Mouse (Mus musculus): ENCODE results near the gene Zglp1.
"Not testable (repeated sequence)": the region's sequence is repeated elsewhere in the genome, so short reads cannot be mapped to it uniquely, and the experiment has no call there.

Zglp1 gene

GRCm38 (mm10) chr9:21072641-21073040 is 5.7 kb upstream of the Zglp1 start:
- no peak for DNase-seq (ENCODE audit: low spot score)

DNA sequence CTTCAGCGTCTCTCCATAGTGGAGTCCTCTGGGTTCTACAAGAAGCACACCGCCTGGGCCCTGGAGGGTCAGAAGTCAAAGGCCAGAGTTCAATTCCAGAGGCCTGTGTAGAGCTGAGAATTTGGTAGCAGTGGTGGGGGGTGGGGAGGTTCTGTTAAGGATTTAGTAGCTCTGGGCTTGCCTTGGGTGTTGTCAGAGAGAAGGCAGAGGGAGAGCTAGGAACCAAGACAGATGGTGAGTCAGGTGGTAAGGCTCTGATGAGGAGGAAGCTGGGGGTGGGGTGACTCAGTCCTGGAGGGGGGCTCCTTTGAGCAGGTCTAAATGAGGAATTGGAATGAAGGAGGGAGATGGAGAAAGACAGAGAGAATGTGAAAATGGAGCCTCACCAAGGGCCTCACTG is 4.0 kb downstream of the Zglp1 start:
- peak; percentile 68 for DNase-seq (ENCODE audit: low spot score)

DNA sequence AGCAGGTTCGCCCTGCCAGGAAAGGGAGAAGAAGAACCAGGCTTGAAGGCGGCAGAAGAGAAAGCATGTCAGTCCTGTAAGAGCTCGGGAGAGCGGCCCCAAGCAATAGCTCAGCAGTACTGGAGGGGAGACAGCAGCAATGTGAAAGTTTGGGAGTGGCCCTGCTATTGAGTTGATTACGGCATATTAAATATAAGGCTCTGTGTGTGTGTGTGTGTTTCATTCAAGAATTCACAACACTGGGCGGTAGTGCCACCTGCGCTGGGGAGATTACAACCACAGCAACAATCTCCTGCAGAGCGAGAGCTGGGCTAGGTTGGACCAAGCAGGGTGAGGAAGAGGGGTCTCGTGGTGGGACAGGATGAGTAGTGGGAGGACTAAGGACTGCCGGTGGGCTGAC is 15.3 kb downstream of the Zglp1 start:
- DNase-seq (ENCODE audit: low spot score), result no peak

DNA sequence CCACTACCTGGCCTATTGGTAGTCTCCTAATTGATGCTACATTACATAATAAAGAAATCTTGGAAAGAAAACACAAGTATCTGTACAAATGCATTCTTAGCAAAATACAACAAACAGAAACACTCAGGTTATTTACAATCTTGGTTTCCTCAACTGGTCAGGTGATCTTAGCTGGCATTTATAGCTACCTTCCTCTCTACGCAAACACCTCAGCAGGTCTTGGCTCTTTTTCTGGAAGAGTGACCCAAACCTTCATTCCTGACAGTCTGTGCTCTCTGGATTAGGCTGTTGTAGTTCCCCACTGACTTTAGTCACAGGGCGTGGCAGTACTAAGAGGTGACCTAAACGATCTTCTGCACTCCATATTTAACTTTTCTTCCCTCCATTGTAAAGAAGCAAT is 21.7 kb downstream of the Zglp1 start:
- DNase-seq (ENCODE audit: low spot score), result no peak

DNA sequence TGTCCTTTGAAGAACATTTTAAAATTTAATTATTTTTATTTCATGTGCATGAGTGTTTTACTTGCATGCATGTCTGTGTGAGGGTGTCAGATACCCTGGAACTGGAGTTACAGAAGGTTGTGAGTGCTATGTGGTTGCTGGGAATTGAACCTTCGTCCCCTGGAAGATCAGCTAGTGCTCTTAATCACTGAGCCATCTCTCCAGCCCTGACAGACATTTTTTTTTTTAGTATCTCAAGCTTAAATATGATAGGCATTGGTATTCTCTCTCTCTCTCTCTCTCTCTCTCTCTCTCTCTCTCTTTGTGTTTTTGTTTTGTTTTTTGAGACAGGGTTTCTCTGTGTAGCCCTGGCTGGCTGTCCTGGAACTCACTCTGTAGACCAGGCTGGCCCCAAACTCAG is 22.1 kb downstream of the Zglp1 start:
- DNase-seq (ENCODE audit: low spot score), result not testable (repeated sequence)

DNA sequence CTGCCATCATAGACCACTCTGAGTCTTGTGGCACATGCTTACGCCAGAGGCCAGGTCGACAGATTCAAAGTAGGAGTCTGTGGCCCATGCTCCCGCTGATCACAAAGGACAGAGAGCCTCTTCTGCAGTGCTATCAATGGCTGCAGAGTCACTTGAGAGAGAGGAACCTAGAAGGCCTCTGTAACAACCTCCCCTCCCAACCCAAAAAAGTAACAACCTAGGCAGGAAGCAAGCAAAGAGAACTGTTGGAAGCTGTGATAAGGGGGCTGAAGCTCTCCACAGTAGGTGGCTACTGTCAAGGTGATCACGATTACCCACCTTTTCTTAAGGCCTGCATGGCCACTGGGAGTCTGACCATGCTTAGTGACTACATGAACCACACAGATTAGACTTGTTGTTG is 23.3 kb downstream of the Zglp1 start:
- DNase-seq (ENCODE audit: low spot score), result no peak

DNA sequence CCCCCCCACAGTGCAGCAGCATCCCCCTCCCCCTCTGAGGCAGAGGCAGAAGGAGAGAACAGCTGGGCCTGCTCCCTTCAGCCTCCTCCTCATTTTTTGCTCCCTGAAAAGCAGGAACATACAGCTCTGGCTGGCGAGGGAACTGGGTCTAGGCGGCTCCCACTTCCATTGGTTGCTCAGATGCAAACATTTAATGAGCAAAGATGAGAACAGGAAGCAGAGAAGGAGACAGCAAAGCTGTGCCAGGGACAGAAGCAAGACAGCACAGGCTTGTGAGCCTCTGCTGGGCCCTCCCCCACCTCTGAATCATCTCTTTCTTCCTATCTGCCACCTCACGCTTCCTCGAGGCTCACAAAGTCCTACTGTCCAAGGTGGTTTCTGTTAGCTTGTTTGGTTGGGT is 25.6 kb downstream of the Zglp1 start:
- DNase-seq (ENCODE audit: low spot score), result no peak

- DNase-seq (ENCODE audit: low spot score), result no peak
Observed at GRCm38 (mm10) chr9:21039779-21040178, 27.1 kb downstream of the Zglp1 start.

GRCm38 (mm10) chr9:21037481-21037891 is 29.4 kb downstream of the Zglp1 start:
- DNase-seq (ENCODE audit: low spot score), result no peak

GRCm38 (mm10) chr9:21036666-21037065 is 30.2 kb downstream of the Zglp1 start:
- no peak for DNase-seq (ENCODE audit: low spot score)

DNA sequence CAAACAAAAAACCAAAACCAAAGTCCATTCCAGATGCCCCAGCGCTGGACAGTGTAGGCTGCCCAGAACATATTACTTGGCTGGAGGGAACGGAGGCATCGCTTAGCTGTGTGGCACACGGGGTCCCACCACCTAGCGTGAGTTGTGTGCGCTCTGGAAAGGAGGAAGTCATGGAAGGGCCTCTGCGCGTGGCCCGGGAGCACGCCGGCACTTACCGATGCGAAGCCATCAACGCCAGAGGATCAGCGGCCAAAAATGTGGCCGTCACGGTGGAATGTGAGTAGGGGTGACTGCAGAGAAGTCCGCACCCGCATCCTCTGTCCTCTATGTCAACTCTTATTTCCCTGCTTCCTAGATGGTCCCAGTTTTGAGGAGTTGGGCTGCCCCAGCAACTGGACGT is 30.7 kb downstream of the Zglp1 start:
- no peak for DNase-seq (ENCODE audit: low spot score)

DNA sequence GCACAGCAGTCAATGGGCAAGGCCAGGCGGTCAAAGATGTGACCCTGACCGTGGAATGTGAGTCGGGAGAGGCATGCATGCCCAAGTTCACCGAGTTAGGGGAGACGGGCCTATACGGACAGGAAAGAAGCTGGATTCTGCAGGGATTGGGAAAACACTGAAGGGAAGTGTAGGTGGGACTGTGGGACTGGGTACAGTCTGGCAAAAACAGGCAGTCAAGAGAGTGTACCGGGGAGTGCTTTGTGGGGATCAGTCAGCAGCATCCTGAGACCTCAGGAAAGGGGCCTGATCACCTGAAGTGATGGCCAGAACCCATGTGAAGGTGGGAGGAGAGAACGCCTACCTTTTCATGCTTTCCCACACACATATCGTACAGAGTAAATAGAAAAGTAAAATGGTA is 31.3 kb downstream of the Zglp1 start:
- DNase-seq (ENCODE audit: low spot score), result no peak

DNA sequence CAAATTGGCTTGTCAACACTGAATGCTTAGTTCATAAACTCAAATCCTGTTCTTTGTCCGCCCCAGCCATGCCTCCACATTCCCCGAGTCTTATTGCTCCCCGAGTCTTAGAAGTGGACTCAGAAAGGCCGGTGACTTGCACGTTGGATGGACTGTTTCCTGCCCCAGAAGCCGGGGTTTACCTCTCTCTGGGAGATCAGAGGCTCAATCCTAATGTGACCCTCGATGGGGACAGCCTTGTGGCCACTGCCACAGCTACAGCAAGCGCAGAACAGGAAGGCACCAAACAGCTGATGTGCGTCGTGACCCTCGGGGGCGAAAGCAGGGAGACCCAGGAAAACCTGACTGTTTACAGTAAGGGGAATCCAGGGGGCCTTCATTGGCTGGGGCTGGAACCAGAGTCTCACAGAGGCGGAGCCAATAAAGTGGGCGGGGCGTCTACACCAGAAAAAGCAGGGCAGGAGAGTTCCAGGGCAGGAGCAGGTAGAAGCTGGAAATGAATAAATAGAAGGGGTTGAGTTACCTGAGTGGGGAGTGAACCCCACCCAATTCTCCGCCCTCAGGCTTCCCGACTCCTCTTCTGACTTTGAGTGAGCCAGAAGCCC is 32.3 kb downstream of the Zglp1 start:
- no peak for DNase-seq (ENCODE audit: low spot score)

- DNase-seq (ENCODE audit: low spot score), result peak; percentile 82
Observed at GRCm38 (mm10) chr9:21033136-21033535, 33.8 kb downstream of the Zglp1 start.

DNA sequence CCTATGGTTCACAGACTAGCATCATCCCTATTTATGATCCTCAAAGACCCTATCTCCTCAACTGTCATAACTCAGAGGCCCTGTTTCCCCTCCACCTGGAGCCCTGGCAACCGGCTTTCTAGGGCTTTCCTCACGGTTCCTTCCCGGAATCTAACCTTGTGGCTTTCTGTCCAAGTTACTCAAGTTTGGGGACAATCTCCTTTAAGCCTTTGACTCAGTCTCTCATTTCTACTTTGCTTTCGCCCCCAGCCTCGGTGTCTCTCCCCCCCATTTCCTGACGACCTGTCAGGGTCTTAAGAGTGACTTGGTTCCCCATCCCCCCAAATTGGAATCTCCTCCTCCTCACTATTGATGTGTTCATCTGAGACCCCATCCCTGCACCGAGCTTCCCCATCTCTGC is 34.4 kb downstream of the Zglp1 start:
- DNase-seq (ENCODE audit: low spot score), result no peak

GRCm38 (mm10) chr9:21031896-21032351 is 35.0 kb downstream of the Zglp1 start, which contains the start of gene Icam5:
Gene Icam5, plus strand, starts transcription at chr9:21032073.
- DNase-seq (ENCODE audit: low spot score), result no peak

DNA sequence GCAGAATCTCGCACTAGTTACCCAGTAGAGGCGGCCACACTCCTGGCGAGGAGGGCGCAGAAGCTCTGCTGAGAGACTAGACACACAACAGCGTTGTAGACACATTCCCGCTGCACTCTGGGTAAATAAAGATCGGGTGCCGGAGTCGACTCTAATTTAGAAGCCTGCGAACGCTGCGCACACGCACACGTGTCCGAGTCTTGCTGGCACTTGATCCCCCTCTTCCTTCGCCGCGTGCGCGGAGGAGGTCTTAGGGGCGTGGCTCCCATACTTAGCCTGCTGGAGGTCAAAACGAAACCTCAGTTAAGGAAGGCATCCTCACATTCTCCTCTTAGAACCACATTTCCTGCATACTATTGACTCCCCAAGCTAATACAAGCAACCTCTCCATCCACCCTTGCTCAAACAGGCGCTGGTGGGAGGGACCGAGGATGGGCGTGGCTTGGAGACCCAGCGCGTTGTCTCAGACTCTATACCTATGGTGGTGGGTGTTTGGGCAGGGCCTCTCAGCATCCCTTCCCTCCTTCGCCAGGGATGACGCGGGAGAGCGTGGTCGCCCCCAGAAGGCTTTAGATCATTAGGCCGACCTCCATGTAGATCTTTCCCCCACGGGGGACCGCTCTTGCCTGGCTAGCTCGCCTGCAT is 35.5 kb downstream of the Zglp1 start:
- DNase-seq (ENCODE audit: low spot score), result peak; percentile 68

GRCm38 (mm10) chr9:21030781-21031250 is 36.1 kb downstream of the Zglp1 start:
- DNase-seq (ENCODE audit: low spot score), result peak; percentile 88

GRCm38 (mm10) chr9:21030055-21030600 is 36.8 kb downstream of the Zglp1 start:
- no peak for DNase-seq (ENCODE audit: low spot score)

GRCm38 (mm10) chr9:21029291-21030054 is 37.4 kb downstream of the Zglp1 start, which contains the start of gene Icam4:
Gene Icam4, plus strand, starts transcription at chr9:21029373.
- peak; percentile 85 for DNase-seq (ENCODE audit: low spot score)

DNA sequence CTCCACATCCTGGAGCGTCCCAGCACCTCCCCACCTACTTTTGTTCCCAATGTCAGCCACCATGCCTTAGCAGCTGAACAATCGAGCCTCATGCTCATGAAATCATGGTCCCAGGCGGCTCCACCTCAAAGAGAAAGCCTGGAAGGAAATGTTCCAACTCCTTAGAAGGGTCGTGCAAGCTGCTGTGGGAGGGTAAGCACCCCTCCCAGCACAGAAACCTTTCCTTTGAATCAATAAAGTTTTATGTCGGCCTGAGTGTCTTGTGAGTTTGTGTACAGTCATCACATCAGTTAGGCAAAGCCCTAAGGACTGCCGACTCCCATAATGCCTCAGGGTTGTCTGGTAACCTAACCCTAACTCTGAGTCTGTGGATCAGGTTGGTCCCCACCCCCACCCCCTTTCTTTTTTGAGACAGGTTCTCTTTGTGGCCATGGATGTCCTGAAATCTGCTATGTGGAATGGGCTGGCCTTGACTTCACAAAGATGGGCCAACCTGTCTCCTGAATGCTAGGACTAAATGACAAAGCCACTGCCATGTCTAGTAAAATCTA is 38.3 kb downstream of the Zglp1 start:
- DNase-seq (ENCODE audit: low spot score), result no peak

- no peak for DNase-seq (ENCODE audit: low spot score)
Observed at GRCm38 (mm10) chr9:21027774-21028290, 39.1 kb downstream of the Zglp1 start.
